Mouse (Mus musculus) skeletal muscle tissue, adult 2 months (tissue): ENCODE results near the gene Preb.

Source experiments
- DNase-seq: peaks from one replicate; pipeline ENCODE4 v3.0.0-alpha.2; 2012; ENCODE audit warnings: low read depth, low spot score

Preb gene

GRCm38 (mm10) chr5:30921256-30922033, 38.7 kb downstream of the Preb start, which contains the start of gene Khk:
Gene Khk, plus strand, starts transcription at chr5:30921431.
- DNase-seq: peak; percentile 88

GRCm38 (mm10) chr5:30920621-30921020, 39.5 kb downstream of the Preb start:
- no peak for DNase-seq

DNA sequence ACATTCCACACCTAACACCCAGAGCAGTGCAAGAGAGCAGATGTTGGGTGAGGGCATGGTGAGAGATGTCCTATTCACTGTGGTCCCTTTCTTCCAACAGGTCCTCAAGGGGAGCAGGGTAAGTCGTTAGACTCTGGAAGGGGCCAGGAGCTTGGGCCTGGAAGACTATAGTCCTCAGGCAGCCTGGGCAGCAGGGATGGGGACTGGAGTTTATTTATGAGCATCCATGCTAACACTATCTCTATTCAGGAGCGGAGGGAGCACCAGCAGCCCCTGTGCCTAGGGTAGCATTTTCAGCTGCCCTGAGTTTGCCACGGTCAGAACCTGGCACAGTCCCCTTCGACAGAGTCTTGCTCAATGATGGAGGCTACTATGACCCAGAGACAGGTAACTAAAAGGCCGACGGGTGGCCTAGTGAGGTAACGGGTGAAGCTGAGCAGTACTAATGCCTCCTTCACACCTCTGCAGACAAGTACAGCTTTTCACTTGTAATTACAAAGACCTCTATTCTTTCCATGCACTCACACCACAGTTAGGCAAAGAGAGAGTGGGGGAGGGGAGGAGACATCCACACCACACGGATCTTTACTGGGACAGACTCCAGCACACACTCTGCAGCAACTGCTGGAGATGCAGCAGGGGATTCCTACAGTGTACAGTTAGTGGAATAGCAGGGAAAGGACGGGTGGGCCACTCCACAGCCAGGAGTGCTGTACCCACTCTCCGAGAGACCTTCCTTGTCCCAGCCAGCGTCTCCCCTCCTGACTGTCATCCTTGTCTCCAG, 40.1 kb downstream of the Preb start:
- no peak for DNase-seq

DNA sequence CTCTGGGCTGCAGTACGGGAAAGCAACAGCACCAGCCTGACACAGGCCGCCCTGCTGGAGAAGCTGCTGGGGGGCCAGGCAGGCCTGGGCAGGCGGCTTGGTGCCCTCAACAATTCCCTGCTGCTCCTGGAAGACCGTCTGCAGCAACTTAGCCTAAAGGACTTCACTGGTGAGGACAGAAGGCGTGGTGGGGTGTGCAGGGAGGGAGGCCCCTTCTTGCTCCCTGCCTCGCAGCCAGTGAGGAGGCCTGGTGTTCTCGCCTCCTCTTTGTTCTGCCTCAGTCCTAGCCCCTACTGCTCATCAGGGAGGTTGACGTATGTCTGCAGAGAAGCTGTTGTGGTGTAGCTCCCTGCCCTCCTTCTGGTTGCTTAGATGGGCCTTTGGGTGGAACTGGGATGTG, 41.5 kb downstream of the Preb start:
- DNase-seq: no peak

GRCm38 (mm10) chr5:30917891-30918670, 42.1 kb downstream of the Preb start:
- DNase-seq: no peak

DNA sequence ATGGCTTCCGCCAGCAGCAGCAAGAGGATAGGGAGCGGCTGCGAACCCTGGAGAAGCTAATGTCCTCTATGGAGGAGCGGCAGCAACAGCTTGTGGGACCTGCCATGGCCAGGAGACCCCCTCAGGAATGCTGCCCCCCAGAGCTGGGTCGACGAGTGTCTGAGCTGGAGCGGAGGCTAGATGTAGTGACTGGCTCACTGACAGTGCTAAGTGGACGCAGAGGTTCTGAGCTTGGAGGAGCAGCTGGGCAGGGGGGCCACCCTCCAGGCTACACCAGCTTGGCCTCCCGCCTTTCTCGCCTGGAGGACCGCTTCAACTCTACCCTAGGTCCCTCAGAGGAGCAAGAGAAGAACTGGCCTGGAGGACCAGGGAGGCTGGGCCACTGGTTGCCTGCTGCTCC, 42.8 kb downstream of the Preb start:
- no peak for DNase-seq

DNA sequence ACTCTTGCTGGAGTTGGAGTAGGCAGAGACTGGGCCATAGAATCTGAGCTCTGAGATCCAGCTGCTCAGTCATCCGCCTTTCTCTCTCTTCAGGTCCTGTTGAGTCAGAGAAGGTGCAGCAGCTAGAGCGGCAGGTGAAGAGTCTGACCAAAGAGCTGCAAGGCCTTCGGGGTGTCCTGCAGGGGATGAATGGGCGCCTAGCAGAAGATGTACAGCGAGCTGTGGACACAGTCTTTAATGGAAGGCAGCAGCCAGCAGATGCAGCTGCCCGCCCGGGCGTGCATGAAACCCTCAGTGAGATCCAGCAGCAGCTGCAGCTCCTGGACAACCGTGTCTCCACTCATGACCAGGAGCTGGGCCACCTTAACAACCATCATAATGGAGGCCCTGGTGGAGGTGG, 43.3 kb downstream of the Preb start:
- DNase-seq: no peak

GRCm38 (mm10) chr5:30915974-30916433, 44.2 kb downstream of the Preb start:
- peak; percentile 96 for DNase-seq

GRCm38 (mm10) chr5:30915456-30915855, 44.7 kb downstream of the Preb start:
- no peak for DNase-seq

DNA sequence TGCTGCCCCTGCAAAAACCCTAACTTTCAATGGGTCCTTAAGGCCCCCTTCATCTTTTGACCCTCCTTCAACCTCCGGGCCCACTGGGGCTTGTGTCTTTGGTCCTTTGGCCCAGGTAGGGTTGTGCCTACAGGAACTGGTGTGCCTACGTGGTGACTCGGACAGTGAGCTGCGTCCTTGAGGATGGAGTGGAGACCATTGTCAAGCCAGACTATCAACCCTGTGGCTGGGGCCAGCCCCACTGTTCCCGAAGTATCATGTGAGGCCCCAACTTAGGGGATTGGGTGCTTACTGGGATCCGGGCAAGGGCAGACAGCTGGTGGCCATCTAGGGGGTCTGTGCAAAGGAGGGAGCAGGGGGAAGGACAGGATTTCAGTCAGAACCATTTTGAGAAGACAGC, 45.3 kb downstream of the Preb start:
- DNase-seq: no peak

- DNase-seq: no peak
Observed at GRCm38 (mm10) chr5:30914101-30914635, 46.0 kb downstream of the Preb start.

- DNase-seq: peak; percentile 83
Observed at GRCm38 (mm10) chr5:30913060-30913841, 46.9 kb downstream of the Preb start, which contains the start of gene Emilin1. Gene Emilin1, plus strand, starts transcription at chr5:30913402.

DNA sequence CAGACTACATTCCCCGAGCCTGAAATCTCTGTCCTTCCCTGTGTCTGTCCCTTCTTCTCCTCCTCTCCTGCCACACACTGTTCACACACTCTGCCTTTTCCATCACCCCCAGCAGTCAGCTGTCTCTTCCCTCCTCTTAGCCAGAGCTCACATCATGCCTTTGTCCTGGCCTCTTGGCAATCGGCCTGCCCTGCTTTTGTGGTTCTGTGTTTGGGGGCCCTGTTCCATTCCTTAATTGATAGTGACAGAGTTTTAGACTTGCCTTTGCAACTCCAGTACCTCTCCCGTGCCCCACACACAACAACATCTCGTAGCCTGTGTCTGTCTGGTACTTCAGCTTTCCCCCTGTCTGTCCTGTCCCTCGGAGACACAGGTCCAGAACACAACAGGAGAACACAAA, 48.0 kb downstream of the Preb start:
- DNase-seq: no peak

DNA sequence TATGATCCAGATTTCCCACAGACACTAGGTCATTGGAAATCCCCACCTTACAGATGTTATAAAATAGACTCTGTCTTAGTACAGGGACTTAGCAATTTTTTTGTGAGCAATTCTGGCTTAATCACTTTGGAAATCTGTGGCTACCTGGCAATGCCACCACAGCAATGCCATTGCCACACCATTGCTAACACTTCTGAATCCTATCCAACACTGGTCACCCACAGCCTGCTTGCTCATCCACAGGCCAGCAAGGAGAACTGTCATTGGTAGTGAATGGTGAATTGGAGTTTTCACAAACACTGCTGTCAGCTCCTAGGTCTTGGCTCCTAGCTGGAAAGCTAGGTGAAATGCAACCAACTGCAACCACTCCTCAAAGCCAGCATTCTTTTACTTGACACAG, 49.7 kb downstream of the Preb start:
- DNase-seq: no peak

GRCm38 (mm10) chr5:30909863-30910262, 50.3 kb downstream of the Preb start:
- DNase-seq: no peak

- DNase-seq: no peak
Observed at GRCm38 (mm10) chr5:30909300-30909659, 50.9 kb downstream of the Preb start.

GRCm38 (mm10) chr5:30908426-30909299, 51.5 kb downstream of the Preb start:
- no peak for DNase-seq

DNA sequence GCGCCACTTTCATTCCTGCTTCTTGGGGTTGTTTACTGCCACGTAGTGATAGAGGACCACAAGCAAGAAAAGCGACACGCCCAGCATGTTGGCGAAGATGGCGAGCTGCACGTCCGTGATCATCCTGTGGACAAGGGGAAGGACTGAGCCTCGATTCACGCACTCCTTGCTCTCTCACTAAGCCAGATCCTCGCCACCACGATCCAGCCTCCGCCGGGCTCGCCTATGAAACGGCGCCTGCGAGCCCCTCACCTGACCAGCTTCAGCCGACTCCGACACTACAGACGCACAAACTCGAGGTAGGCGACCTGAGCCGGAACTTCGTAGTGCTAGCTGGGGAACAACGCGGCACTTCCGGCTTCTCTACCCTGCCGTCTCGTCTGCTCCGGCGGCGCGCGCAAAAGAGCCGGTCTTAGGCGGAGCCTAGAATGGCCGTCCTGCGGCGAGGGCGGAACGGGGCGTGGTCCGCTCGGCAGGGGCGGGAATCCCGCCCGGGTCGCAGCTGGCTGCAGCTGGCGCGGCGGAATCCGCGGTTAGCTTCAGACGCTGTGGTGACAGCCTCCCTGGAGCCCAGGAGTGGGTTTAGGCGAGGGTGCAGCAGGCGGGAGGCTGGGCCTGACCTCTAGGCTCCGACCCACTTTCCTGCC, 52.6 kb downstream of the Preb start, which contains the start of gene Ost4:
TSS of gene Ost4 (minus strand) at position 376 of the 647 bp plus-strand sequence.
- DNase-seq: peak; percentile 92

GRCm38 (mm10) chr5:30901860-30902259, 58.3 kb downstream of the Preb start:
- no peak for DNase-seq
